Mouse (Mus musculus) bone marrow, adult 2 months (tissue): ENCODE measurements at regions not wholly inside any gene's neighbourhood (a gene's known extent, or its start where the extent isn't known, plus 50 kb on each side); places are given as distances from the start of the nearest gene placed in this dataset.

Experiments used
- CTCF ChIP-seq: fragments of 200-500 bp; IDR thresholded peaks from 2 replicates; pipeline ENCODE4 v1.5.1; 2011; ENCODE audit warnings: low read length, control low read depth; ENCODE audit not compliant: control insufficient read depth, insufficient read depth
- POLR2A ChIP-seq: fragments of 200-500 bp; IDR thresholded peaks from 2 replicates; pipeline ENCODE4 v1.6.1; 2011; ENCODE audit warnings: low read depth, mild to moderate bottlenecking, control low read depth, low read length, borderline replicate concordance; ENCODE audit not compliant: control insufficient read depth

GRCm38 (mm10) chr7:73830581-73830980, 90.5 kb downstream of the Fam174b start:
- TF ChIP-seq CTCF, result no peak
- TF ChIP-seq POLR2A, result no peak
